Mouse (Mus musculus): ENCODE data around the gene Tlr7. TPM values are rescaled to one million over a fixed set of nuclear protein-coding genes. Genes with fewer than 3 reads are reported as not detected.
"Not testable (repeated sequence)": the region's sequence is repeated elsewhere in the genome, so short reads cannot be mapped to it uniquely, and the experiment has no call there.

The Tlr7 gene
- under 1 TPM; 0.51 to 0.86 TPM for total RNA-seq (2021)
- long read RNA-seq, experiment 1, partial matches to known transcripts = 0 of 1 reads
- long read RNA-seq, experiment 1, other reads (novel, unspliced or antisense) = 0 of 1 reads
- long read RNA-seq, experiment 2 = 0 reads

GRCm38 (mm10) chrX:167330399-167330798 lies at the start of gene Tlr7:
Gene Tlr7, minus strand, starts transcription at chrX:167330558.
- no peak for DNase-seq

- DNase-seq = no peak
These were observed 49.7 kb upstream of the Tlr7 start for GRCm38 (mm10) chrX:167380073-167380472.

- DNase-seq = not testable (repeated sequence)
These were observed 30.9 kb upstream of the Tlr7 start for GRCm38 (mm10) chrX:167361231-167361630.

- DNase-seq = no peak
These were observed 29.3 kb upstream of the Tlr7 start for GRCm38 (mm10) chrX:167359704-167360103.

GRCm38 (mm10) chrX:167357415-167357814 lies 27.1 kb upstream of the Tlr7 start:
- DNase-seq = no peak

- DNase-seq = no peak
These were observed 25.6 kb upstream of the Tlr7 start for GRCm38 (mm10) chrX:167355965-167356364.

GRCm38 (mm10) chrX:167353617-167354016 lies 23.3 kb upstream of the Tlr7 start:
- no peak for DNase-seq

GRCm38 (mm10) chrX:167346440-167346839 lies 16.1 kb upstream of the Tlr7 start:
- no peak for DNase-seq

GRCm38 (mm10) chrX:167344356-167344755 lies 14.0 kb upstream of the Tlr7 start:
- no peak for DNase-seq

GRCm38 (mm10) chrX:167341811-167342210 lies 11.5 kb upstream of the Tlr7 start:
- DNase-seq = no peak

- DNase-seq = no peak
These were observed 9.8 kb upstream of the Tlr7 start for GRCm38 (mm10) chrX:167340190-167340589.

- DNase-seq = no peak
These were observed 7.6 kb upstream of the Tlr7 start for GRCm38 (mm10) chrX:167337990-167338389.

- no peak for DNase-seq
These were observed 4.2 kb upstream of the Tlr7 start for GRCm38 (mm10) chrX:167334571-167334970.

- no peak for DNase-seq
These were observed 2.2 kb upstream of the Tlr7 start for GRCm38 (mm10) chrX:167332607-167333006.

GRCm38 (mm10) chrX:167330993-167331392 lies 635 bp upstream of the Tlr7 start:
- no peak for DNase-seq

GRCm38 (mm10) chrX:167329620-167330019 lies 738 bp downstream of the Tlr7 start:
- DNase-seq = no peak

GRCm38 (mm10) chrX:167329098-167329497 lies 1.3 kb downstream of the Tlr7 start:
- DNase-seq = peak; percentile 6

GRCm38 (mm10) chrX:167328519-167328918 lies 1.8 kb downstream of the Tlr7 start:
- DNase-seq = no peak

- no peak for DNase-seq
These were observed 6.6 kb downstream of the Tlr7 start for GRCm38 (mm10) chrX:167323742-167324141.

- no peak for DNase-seq
These were observed 9.0 kb downstream of the Tlr7 start for GRCm38 (mm10) chrX:167321233-167321806.

GRCm38 (mm10) chrX:167318819-167319396 lies 11.4 kb downstream of the Tlr7 start:
- DNase-seq = no peak

- no peak for DNase-seq
These were observed 14.6 kb downstream of the Tlr7 start for GRCm38 (mm10) chrX:167315766-167316165.

- DNase-seq = no peak
These were observed 15.1 kb downstream of the Tlr7 start for GRCm38 (mm10) chrX:167315093-167315726.

- DNase-seq = not testable (repeated sequence)
These were observed 28.3 kb downstream of the Tlr7 start for GRCm38 (mm10) chrX:167302061-167302460.

Measured in gastrocnemius, postnatal 25 days (tissue).